Mouse (Mus musculus): ENCODE data around the gene Hist1h1c.

Hist1h1c gene

DNA sequence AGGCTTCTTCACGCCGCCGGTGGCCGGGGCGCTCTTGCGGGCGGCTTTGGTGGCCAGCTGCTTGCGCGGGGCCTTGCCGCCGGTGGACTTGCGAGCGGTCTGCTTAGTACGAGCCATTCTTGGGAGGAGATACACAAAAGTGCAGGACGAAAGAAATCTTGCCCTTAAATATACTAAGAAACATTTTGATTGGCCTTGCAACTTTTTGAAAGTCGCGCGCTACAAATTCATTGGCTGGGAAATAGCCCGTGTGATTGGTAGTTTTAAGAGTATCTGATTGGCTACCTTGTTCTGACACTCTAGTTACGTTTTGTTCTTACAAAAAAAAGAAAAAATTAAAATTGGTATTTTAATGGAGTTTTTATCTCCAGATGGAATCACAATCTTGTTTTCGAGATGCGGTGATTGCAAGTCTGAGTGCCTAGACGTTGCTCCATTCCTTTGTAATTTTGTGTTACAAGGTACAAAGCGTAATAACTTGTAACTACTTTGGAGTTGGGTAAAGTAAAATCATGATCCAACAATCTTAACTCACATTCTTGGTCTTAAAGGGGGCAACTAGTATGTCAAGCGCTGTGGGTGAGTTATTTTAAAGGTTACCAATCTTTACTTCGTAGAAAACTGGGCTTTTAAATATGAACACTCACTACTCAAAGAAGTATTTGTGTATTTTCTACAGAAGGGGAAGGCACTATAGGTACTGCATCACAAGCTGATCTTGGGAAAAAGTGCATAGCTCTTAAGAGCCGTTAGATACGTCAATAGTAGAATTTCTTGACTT lies 7.0 kb downstream of the Hist1h1c start, which contains the start of gene Hist1h3c:
Gene Hist1h3c, minus strand, starts transcription at position 222 of the 781 bp plus-strand sequence.
- peak; percentile 75 for DNase-seq (ENCODE audit: low spot score)

DNA sequence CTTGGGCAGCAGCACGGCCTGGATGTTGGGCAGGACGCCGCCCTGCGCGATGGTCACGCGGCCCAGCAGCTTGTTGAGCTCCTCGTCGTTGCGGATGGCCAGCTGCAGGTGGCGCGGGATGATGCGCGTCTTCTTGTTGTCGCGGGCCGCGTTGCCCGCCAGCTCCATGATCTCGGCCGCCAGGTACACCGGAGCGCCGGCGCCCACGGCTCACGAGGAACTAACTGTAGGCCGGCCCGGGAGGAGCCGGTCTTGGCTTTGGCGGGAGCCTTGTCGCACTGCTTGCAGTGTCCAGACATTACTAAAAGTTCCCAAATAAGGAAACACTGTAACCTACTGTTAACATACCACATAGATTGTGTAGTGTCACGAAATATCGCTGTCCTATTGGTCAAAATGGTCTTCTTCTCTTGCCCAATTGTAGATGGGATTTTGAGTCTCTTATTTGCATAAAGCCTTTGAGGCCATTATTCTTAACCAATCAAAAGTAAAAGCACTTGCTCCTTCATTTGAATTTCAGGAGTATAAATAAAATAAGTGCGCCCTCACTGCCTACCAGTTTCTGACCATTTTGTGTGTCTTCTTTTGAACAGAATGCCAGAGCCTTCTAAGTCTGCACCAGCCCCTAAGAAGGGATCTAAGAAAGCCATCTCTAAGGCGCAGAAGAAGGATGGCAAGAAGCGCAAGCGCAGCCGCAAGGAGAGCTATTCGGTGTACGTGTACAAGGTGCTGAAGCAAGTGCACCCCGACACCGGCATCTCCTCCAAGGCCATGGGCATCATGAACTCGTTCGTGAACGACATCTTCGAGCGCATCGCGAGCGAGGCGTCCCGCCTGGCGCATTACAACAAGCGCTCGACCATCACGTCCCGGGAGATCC lies 7.8 kb downstream of the Hist1h1c start, which contains the start of gene Hist1h2bb:
Gene Hist1h2bb, plus strand, starts transcription at position 534 of the 880 bp plus-strand sequence.
- DNase-seq (ENCODE audit: low spot score) = peak; percentile 58

GRCm38 (mm10) chr13:23747081-23747891 lies 8.7 kb downstream of the Hist1h1c start:
- DNase-seq (ENCODE audit: low spot score) = no peak

GRCm38 (mm10) chr13:23747892-23748288 lies 9.3 kb downstream of the Hist1h1c start:
- no peak for DNase-seq (ENCODE audit: low spot score)

DNA sequence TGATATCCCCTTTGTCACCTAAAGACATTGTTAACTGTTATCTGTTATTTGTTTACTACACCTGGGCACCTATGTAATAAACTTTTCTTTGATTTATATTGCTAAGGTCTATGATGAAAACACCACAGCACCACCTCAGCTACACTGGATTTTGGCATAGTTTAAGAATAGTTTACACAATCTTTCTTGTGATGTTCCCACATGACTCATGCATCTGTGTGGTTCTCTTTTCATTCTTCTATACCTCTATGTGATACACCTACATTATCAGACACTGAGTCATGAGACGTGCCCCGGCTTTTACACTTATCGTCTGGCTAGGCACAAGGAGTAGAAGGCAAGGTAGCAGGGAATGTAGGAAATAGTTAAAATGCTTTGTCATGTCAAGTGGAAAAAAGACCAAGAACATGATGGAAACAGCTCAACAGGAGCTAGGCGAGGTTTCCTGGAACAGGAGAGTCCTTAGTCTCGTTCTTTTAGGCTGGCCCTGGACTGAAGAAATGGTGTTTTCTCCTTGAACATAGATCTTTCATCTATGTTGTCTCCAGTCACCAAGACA lies 11.0 kb downstream of the Hist1h1c start:
- DNase-seq (ENCODE audit: low spot score) = no peak

GRCm38 (mm10) chr13:23750839-23751477 lies 12.3 kb downstream of the Hist1h1c start, which contains the start of gene Hist1h2ab:
TSS of gene Hist1h2ab (plus strand) at chr13:23751126.
- DNase-seq (ENCODE audit: low spot score) = peak; percentile 4

- DNase-seq (ENCODE audit: low spot score) = peak; percentile 1
Observed at GRCm38 (mm10) chr13:23751478-23751956, 12.9 kb downstream of the Hist1h1c start.

DNA sequence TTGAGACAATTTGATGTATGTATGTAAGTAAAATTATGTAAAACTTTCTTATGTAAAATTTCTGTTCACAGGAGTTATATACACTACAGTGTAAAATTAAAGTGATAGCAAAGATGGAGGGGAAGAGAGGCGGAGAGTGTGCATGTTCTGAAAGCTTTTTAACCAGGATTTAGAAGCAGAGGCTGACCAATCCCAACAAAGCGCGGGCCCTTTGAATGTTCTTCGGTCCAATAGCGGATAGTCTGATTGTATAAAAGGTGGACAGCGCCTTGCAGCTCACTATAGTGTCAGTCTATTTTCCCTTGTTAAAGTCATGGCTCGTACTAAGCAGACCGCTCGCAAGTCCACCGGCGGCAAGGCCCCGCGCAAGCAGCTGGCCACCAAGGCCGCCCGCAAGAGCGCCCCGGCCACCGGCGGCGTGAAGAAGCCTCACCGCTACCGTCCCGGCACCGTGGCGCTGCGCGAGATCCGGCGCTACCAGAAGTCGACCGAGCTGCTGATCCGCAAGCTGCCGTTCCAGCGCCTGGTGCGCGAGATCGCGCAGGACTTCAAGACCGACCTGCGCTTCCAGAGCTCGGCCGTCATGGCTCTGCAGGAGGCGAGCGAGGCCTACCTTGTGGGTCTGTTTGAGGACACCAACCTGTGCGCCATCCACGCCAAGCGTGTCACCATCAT lies 13.6 kb downstream of the Hist1h1c start, which contains the start of gene Hist1h3b:
Gene Hist1h3b, plus strand, starts transcription at position 201 of the 675 bp plus-strand sequence.
- DNase-seq (ENCODE audit: low spot score) = peak; percentile 57

DNA sequence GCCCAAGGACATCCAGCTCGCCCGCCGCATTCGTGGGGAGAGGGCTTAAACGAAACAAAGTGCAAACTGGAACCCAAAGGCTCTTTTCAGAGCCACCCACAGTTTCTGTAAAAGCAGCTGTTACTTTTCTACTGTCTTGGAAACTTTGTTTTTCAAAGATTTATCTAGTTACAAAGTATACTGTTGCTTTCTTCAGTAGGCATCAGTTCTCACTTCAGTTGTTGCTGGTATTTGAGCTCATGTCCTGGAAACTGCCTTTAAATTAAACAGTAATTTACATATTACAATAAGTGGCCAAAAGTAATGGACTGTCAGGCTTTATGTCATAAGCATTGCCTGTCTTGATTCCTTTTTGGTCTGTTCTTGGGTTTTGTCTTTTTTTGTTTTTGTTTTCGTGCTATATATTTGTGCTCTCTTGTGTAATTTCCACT lies 14.1 kb downstream of the Hist1h1c start:
- no peak for DNase-seq (ENCODE audit: low spot score)

- no peak for DNase-seq (ENCODE audit: low spot score)
Observed at GRCm38 (mm10) chr13:23753314-23754078, 14.9 kb downstream of the Hist1h1c start.

DNA sequence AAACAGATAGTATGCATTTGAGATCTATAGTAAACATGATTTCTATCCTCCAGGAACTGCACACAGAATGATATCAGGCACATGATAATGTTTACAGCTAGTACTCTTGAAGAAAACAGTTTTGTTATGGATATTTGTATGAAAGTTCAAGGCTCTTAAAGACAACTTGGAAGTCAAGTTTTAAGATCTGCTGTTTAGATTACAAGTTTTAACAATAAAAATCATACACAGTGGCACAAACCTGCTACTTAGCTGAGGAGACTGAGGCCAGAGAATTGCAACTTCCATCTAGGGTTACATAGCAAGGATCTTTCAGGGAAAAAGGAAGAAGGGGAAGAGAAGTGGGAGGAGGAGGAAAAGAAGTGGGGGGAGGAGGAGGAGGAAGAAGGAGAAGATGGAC lies 16.4 kb downstream of the Hist1h1c start:
- DNase-seq (ENCODE audit: low spot score) = no peak

DNA sequence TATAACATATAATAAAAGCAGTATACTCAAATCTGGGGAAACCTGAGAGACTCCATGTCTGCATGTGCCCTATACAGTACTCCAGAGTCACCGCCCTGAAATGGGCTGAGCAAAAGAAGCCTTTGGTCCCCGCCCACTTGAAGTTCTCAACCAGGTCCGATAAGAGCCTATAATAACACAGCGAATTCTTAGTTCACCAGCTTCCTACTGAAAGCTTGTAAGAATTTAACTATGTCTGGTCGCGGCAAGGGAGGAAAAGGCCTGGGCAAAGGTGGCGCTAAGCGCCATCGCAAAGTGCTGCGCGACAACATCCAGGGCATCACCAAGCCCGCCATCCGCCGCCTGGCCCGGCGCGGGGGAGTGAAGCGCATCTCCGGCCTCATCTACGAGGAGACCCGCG lies 18.2 kb downstream of the Hist1h1c start, which contains the start of gene Hist1h4b:
Gene Hist1h4b, plus strand, starts transcription at position 224 of the 400 bp plus-strand sequence.
- DNase-seq (ENCODE audit: low spot score) = peak; percentile 80

- DNase-seq (ENCODE audit: low spot score) = no peak
Observed at GRCm38 (mm10) chr13:23757211-23757773, 18.7 kb downstream of the Hist1h1c start.

DNA sequence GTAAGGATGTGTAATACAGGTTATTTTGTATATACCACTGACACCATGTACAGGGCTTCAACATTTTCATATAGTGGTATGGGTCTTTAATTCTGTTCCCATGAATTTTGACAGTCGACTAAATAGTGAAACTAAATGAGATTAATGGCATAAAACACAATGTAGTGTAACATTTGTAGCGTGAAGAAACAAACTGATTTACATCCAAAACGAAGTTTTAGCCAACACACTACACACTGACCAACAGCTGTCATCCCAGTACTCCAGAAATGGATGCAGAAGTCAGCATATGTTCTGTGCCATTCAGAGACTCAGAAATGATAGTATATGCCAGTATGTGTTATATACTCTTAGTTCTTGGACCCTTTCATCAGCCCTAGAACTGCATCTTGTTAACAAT lies 19.3 kb downstream of the Hist1h1c start:
- no peak for DNase-seq (ENCODE audit: low spot score)

DNA sequence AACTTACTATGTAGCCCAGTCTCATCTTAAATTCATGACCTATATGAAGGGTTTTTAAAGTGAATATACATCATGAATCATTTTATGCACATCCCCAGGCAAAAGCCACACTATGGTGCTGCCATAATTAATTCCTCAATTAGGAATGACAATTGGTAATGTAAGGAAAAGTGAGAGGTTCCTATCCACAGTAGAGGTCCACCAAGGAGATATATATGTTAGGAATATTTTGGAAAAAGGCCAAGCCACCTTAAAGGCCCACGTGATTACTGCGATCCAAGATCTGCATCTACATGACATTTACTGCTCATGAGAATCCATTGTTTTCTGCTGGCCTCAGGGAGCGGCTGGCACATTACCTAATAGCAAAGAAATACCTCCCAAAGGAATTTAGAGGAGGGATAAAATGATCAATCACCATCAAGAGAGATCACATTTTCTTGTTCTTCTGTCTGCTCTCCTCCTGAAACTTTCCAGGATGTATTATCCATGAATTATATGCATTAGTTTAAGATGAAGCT lies 20.7 kb downstream of the Hist1h1c start:
- no peak for DNase-seq (ENCODE audit: low spot score)

DNA sequence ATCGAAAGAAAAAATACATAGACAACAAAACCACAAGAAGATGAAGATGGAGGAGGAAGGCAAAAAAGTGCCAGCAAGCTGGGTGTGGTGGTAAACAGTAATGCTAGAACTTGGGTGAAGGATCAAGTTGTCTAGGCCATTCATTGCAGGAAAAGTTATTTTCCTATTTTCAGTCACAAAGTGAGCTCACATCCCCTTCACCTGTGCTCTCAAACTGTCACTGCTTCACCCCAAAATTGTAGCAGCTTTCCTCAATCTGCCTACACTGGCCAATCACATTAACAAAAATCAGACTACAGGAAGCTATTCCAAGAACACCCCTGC lies 21.3 kb downstream of the Hist1h1c start:
- DNase-seq (ENCODE audit: low spot score) = no peak

DNA sequence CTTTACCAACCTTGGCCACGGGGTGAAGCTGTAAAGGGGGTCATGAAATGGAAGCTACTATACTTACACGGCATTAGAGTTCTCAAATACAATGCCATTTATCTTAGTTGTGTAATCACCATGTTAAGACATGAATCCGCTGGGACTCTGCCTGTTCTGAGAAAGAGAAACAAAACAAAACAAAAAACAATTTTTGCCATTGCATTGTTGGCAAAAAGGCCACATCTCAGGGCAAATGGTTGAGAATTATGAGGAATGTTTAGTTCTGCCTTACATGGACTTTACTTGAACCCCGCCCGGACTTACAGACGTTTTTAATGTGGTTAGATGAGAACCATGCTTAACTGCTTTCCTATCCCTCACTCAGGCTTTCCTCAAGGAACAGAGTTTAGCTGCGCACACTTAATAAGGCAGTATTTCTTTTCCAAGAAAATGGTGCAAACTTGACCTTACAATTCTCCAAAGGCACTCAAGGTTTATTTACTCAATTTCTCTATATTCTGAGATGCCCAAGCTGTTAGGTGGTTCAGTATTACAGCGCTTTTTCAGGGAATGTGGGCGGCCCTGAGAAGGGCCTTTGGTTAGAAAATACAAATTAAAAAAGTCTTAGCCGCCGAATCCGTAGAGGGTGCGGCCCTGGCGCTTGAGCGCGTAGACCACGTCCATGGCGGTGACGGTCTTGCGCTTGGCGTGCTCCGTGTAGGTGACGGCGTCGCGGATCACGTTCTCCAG lies 21.8 kb downstream of the Hist1h1c start:
- DNase-seq (ENCODE audit: low spot score) = peak; percentile 39

Measured in T-cell, adult 2 months (primary cell).